Mouse (Mus musculus) embryonic fibroblast, embryonic 13.5 days (primary cell): ENCODE results near the gene Thtpa. TPM values are rescaled to one million over a fixed set of nuclear protein-coding genes. Genes with fewer than 3 reads are reported as not detected.
A peak's percentile ranks its signal among the peaks of the same experiment; 100 is the strongest.

ENCODE experiments used
- H3K27ac ChIP-seq: 2 replicates; pipeline ENCODE4 v1.5.1; 2012; ENCODE audit warnings: low read length, control low read depth, inconsistent platforms; ENCODE audit not compliant: insufficient read depth
- H3K4me1 ChIP-seq: 2 replicates; pipeline ENCODE4 v1.6.1; 2011; ENCODE audit warnings: low read length; ENCODE audit not compliant: control insufficient read depth, insufficient read depth
- H3K4me3 ChIP-seq: 2 replicates; pipeline ENCODE4 v1.5.1; 2011; ENCODE audit warnings: mild to moderate bottlenecking, control low read depth, low read length; ENCODE audit not compliant: insufficient read depth
- CTCF ChIP-seq: IDR thresholded peaks from 2 replicates; pipeline ENCODE4 v1.5.1; 2011; ENCODE audit warnings: mild to moderate bottlenecking, control low read depth, low read length, moderate library complexity, borderline replicate concordance; ENCODE audit not compliant: insufficient read depth
- POLR2A ChIP-seq: IDR thresholded peaks from 2 replicates; pipeline ENCODE4 v1.6.1; 2011; ENCODE audit warnings: low read depth, mild to moderate bottlenecking, control low read depth, low read length, moderate library complexity
- polyA plus RNA-seq: library from polyadenylated mRNA; stranded (reverse); fragments of >200 nt; gene quantifications from 2 replicates; pipeline ENCODE4 v1.2.4, GENCODE M21; 2011; ENCODE audit warnings: low read depth; ENCODE audit not compliant: missing spikeins, insufficient read length

Gene Thtpa
- polyA plus RNA-seq, 1 experiment, result 17.1 TPM

GRCm38 (mm10) chr14:55077481-55078365, 16.9 kb upstream of the Thtpa start:
- H3K27ac ChIP-seq, result no peak overlapping the region
- H3K4me3 ChIP-seq, result no peak overlapping the region
- TF ChIP-seq POLR2A, result no peak
- TF ChIP-seq CTCF, result no peak
- H3K4me1 ChIP-seq, result no peaks in the 10 kb centered on the region

- Histone ChIP-seq H3K4me3 (no peak overlapping the region), H3K4me1 (no peaks in the 10 kb centered on the region), H3K27ac (no peak overlapping the region)
- TF ChIP-seq CTCF, result no peak
- no peak for TF ChIP-seq POLR2A
Observed at GRCm38 (mm10) chr14:55078366-55078989, 16.1 kb upstream of the Thtpa start.

- Histone ChIP-seq H3K4me1 (no peaks in the 10 kb centered on the region), H3K4me3 (no peak overlapping the region), H3K27ac (no peak overlapping the region)
- no peak for TF ChIP-seq POLR2A
- TF ChIP-seq CTCF, result peak; percentile 79
Observed at GRCm38 (mm10) chr14:55079214-55079970, 15.2 kb upstream of the Thtpa start.

GRCm38 (mm10) chr14:55081105-55081504, 13.5 kb upstream of the Thtpa start:
- TF ChIP-seq CTCF (no peak), POLR2A (no peak)
- Histone ChIP-seq H3K4me3 (no peak overlapping the region), H3K4me1 (no peaks in the 10 kb centered on the region), H3K27ac (no peak overlapping the region)

- no peak overlapping the region for H3K4me3 ChIP-seq
- TF ChIP-seq CTCF, result no peak
- no peak for TF ChIP-seq POLR2A
- no peaks in the 10 kb centered on the region for H3K4me1 ChIP-seq
- H3K27ac ChIP-seq, result no peak overlapping the region
Observed at GRCm38 (mm10) chr14:55083481-55083880, 11.1 kb upstream of the Thtpa start.

- H3K27ac ChIP-seq, result no peak overlapping the region
- H3K4me1 ChIP-seq, result no peaks in the 10 kb centered on the region
- TF ChIP-seq POLR2A (no peak), CTCF (no peak)
- H3K4me3 ChIP-seq, result no peak overlapping the region
Observed at GRCm38 (mm10) chr14:55085324-55086008, 9.1 kb upstream of the Thtpa start.

GRCm38 (mm10) chr14:55086009-55086514, 8.5 kb upstream of the Thtpa start:
- no peak overlapping the region for H3K4me3 ChIP-seq
- no peak overlapping the region for H3K27ac ChIP-seq
- H3K4me1 ChIP-seq, result no peaks in the 10 kb centered on the region
- TF ChIP-seq CTCF, result no peak
- no peak for TF ChIP-seq POLR2A

GRCm38 (mm10) chr14:55089199-55089947, 5.2 kb upstream of the Thtpa start:
- H3K27ac ChIP-seq, result no peak overlapping the region
- no peak overlapping the region for H3K4me3 ChIP-seq
- TF ChIP-seq CTCF (no peak), POLR2A (no peak)
- H3K4me1 ChIP-seq, result no peaks in the 10 kb centered on the region
